Mouse (Mus musculus) retina, adult 2 months (tissue): ENCODE data around the gene Glcci1.
A peak's percentile ranks its signal among the peaks of the same experiment; 100 is the strongest.
"Not testable (repeated sequence)": the region's sequence is repeated elsewhere in the genome, so short reads cannot be mapped to it uniquely, and the experiment has no call there.

ENCODE experiments used
- DNase-seq: peaks from one replicate; pipeline ENCODE4 v3.0.0-alpha.2; 2012; ENCODE audit warnings: low read depth, low spot score

The Glcci1 gene

DNA sequence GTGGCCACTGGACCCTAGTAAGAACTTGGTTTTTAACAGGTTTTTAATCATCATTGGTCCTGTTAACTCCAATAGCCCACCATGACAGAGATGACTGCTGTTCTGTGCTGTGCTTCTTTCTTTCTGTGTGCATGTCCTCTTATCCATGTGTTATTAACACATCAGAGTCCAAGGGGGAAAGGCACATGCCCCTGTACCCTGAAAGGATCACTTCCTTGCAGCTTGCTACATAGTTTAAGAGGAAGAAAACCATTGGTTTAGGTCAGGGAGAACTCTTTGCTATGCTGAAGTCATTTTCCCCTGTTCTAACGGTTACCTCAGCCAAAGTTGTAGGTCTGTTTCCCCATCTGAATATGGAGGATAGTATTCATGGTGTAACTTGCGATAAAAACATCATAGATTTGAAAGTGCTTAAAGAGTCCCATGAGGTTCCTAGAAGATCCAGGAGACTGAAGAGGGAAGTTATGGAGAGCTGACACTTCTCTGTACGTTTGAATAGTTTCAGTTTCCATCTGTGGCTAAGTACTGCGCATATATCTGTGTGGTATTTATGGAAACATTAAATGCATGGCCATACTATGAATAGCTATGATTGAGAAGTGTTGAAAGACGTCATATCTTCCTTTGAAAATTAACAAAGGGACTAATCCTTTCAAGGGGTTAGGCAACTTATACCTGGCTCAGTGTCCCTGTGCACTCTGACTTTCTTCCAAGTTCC, 14.1 kb upstream of the Glcci1 start:
- DNase-seq, result no peak

GRCm38 (mm10) chr6:8495827-8496222, 13.6 kb upstream of the Glcci1 start:
- DNase-seq, result no peak

- no peak for DNase-seq
Observed at GRCm38 (mm10) chr6:8497234-8497867, 12.0 kb upstream of the Glcci1 start.

GRCm38 (mm10) chr6:8497868-8498257, 11.5 kb upstream of the Glcci1 start:
- no peak for DNase-seq

- DNase-seq, result no peak
Observed at GRCm38 (mm10) chr6:8498961-8499360, 10.4 kb upstream of the Glcci1 start.

- DNase-seq, result no peak
Observed at GRCm38 (mm10) chr6:8503953-8504352, 5.4 kb upstream of the Glcci1 start.

- DNase-seq, result peak; percentile 76
Observed at GRCm38 (mm10) chr6:8504521-8505228, 4.7 kb upstream of the Glcci1 start.

DNA sequence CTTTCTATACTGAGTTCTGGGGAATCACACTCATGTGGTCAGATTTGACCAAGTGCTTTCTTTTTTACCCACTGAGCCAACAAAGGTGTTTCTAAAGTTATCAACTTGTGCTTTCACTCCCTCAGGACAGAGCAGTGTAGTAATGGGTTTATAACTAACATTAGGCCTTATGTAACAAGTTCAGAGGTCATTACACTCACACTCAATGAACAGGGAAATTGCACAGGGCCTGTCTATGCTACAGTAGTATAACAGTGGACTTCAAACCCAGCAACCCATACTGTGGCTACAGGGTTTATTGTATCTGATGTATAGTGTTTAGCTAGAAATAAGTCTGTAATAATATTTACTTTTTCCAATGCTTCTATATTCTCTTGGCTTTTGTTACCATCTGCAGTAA, 2.8 kb upstream of the Glcci1 start:
- no peak for DNase-seq

GRCm38 (mm10) chr6:8508883-8509536, 390 bp upstream of the Glcci1 start:
- peak; percentile 98 for DNase-seq

DNA sequence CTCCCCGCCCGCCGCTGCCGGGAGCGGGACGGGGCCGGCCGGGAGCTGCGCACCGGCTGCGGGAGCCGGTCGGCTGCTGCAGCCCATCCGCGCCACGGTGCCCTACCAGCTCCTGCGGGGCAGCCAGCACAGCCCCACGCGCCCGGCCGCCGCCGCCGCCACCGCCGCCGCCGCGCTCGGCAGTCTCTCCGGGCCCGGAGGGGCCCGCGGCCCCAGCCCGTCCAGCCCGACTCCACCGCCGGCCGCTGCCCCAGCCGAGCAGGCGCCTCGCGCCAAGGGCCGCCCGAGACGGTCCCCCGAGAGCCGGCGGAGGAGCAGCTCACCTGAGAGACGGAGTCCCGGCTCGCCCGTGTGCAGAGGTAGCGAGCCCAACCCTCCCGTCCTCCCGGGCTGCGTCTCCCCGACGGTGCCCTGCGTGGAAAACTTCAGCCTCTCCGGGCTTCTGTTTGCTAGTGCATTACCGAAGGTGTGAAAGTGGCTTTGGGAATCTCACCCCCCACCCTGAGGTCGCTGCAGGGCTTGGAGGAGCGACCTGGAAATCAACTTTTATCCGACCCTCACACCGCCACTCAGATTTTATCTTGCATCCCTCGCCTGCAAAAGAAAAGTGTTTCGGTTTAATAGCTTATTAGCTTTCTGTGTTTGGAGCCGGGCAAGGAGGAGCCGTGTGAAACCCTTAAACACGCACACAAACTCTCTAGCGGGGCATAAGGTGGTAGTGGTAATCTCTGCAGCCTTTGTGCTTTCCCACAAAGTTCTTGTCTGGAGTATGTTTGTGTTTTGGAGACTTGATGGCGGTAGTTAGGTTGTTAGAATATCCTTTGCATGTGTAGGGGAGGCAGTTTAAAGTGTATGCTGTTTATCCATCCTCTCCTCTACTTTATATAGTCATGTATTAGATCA, 812 bp downstream of the Glcci1 start:
- no peak for DNase-seq

GRCm38 (mm10) chr6:8510864-8511428, 1.5 kb downstream of the Glcci1 start:
- DNase-seq, result no peak

DNA sequence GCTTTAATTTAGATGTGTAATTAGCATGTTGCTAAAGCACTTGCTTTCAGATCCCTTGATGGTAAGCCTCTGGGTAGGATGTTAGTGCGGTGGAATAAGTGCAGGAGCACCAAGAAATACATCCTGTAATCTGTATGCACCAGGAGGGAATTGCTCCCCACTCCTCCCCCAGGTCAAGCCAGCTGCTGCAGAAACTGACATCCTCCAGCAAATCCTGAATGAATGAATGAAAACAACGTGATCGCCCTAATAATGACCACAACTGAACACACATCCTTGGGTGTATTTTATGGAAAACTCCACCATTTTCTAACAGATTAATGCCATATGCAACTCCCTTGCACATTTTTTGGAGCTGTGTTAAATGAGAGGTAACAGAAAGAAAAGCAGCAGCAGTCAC, 2.0 kb downstream of the Glcci1 start:
- DNase-seq, result no peak

GRCm38 (mm10) chr6:8512416-8512815, 3.0 kb downstream of the Glcci1 start:
- no peak for DNase-seq

DNA sequence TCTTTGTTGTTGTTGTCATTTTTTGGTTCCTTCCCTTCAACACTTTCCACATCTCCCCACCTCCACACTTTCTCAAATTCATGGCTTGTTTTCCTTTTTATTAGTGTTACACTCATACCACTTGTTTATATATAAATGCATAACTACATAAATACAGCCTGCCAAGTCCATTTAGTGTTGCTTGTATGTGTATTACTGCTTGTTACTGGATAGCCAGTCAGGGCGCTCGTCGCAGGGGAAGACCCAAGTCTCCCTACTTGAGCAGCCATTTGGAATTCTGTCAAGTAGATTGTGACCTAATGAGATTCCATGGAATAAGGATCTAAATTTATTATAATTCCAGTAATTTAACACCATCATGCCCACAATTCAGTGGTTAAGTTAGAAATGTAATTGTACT, 10.3 kb downstream of the Glcci1 start:
- no peak for DNase-seq

GRCm38 (mm10) chr6:8521231-8521630, 11.8 kb downstream of the Glcci1 start:
- no peak for DNase-seq

DNA sequence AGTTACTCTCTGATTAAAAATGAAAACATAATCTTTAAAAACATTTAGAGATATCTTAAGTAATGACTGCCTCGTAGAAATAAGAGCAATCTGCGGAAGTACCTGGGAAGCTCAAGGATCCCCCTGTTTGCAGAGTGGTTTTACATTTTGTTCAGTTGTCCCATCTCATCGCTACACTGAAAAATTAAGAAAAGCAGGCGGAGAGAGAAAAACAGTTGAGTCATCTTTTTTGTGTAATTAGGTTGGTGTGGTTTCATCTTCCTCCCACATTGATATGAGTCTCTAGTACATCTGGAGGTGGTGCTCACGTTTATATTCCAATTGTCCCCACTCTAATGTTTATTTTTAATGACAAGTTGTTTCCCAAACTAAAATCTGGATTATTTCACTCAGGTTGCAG, 15.3 kb downstream of the Glcci1 start:
- DNase-seq, result no peak

- DNase-seq, result no peak
Observed at GRCm38 (mm10) chr6:8531104-8531894, 21.9 kb downstream of the Glcci1 start.

DNA sequence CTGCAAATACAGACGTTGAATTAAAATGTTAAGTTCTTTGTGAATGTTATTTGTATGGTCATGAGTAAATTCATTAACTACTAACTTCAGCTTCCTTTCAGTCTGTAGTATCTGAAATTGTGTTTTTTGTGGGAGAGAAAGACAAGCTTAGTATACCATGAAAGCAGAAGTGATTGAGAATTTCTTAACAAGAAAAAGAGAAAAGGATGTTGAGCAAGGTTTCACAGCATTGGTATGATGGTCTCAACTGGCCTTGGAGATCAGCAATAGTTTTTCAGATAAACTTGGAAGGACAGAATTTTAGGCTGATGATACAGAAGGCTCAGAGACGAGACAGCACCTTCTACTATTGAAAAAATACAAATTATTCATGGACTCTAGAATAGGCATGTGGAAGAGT, 27.5 kb downstream of the Glcci1 start:
- DNase-seq, result no peak

DNA sequence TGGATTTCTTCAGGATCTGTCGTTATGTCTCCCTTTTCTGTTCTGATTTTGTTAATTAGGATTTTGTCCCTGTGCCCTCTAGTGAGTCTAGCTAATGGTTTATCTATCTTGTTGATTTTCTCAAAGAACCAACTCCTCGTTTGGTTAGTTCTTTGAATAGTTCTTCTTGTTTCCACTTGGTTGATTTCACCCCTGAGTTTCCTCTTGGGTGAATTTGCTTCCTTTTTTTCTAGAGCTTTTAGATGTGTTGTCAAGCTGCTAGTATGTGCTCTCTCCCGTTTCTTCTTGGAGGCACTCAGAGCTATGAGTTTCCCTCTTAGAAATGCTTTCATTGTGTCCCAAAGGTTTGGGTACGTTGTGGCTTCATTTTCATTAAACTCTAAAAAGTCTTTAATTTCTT, 32.1 kb downstream of the Glcci1 start:
- DNase-seq, result not testable (repeated sequence)

DNA sequence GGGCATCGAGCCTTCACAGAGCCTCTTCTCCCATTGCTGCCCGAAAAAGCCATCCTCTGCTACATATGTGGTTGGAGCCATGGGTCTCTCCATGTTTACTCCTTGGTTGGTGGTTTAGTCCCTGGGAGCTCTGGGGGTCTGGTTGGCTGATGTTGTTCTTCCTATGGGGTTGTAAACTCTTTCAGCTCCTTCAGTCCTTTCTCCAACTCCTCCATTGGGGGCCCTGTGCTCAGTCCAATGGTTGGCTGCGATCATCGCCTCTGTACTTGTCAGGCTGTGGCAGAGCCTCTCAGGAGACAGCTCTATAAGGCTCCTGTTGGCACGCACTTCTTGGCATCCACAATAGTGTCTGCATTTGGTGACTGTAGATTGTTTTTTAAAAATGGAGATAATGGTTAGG, 35.4 kb downstream of the Glcci1 start:
- no peak for DNase-seq
